Mouse (Mus musculus) small intestine, adult 2 months (tissue): ENCODE data around the gene Pnliprp2.

Experiments
- CTCF ChIP-seq: fragments of 200-500 bp; IDR thresholded peaks from 2 replicates; pipeline ENCODE4 v1.5.1; 2012; ENCODE audit warnings: low read depth, mild to moderate bottlenecking, control low read depth, inconsistent platforms, low read length, moderate library complexity, mixed read lengths; ENCODE audit not compliant: insufficient replicate concordance, insufficient read length; ENCODE audit errors: extremely low read depth
- POLR2A ChIP-seq: fragments of 200-500 bp; IDR thresholded peaks from 2 replicates; pipeline ENCODE4 v1.6.1; 2012; ENCODE audit warnings: low read depth, mild to moderate bottlenecking, control low read depth, inconsistent platforms, low read length, moderate library complexity

- TF ChIP-seq POLR2A (no peak), CTCF (no peak)
These were observed 35.7 kb downstream of the Pnliprp2 start for GRCm38 (mm10) chr19:58795114-58795669.
